Mouse (Mus musculus) kidney, postnatal 4 days (tissue): ENCODE results near the gene Nckap5l.

Experiments used
- DNase-seq, 2 experiments: peaks; one replicate each; pipeline ENCODE4 v3.0.0; 2021; ENCODE audit warnings: mixed read lengths in 2 of 2

The Nckap5l gene

GRCm38 (mm10) chr15:99457606-99458401 is at the start of gene Nckap5l:
TSS of gene Nckap5l (minus strand) at chr15:99457748.
- peak; percentile 96 to 98 for DNase-seq

GRCm38 (mm10) chr15:99505324-99506095 is 48.0 kb upstream of the Nckap5l start:
- DNase-seq: peak; percentile 43 to 58

- DNase-seq: no peak
Measured at GRCm38 (mm10) chr15:99503256-99503655, 45.7 kb upstream of the Nckap5l start.

- DNase-seq: peak; percentile 58 to 68
Measured at GRCm38 (mm10) chr15:99502311-99502831, 44.8 kb upstream of the Nckap5l start.

GRCm38 (mm10) chr15:99501292-99502260 is 44.0 kb upstream of the Nckap5l start:
- DNase-seq: peak; percentile 37 to 58

- peak in 1 of 2 experiments; percentile 21 for DNase-seq
Measured at GRCm38 (mm10) chr15:99500320-99500719, 42.8 kb upstream of the Nckap5l start.

- DNase-seq: no peak
Measured at GRCm38 (mm10) chr15:99499726-99500125, 42.2 kb upstream of the Nckap5l start.

- peak; percentile 43 to 58 for DNase-seq
Measured at GRCm38 (mm10) chr15:99498781-99499180, 41.2 kb upstream of the Nckap5l start.

GRCm38 (mm10) chr15:99498356-99498755 is 40.8 kb upstream of the Nckap5l start:
- DNase-seq: no peak

GRCm38 (mm10) chr15:99497527-99498242 is 40.1 kb upstream of the Nckap5l start:
- peak; percentile 64 to 77 for DNase-seq

GRCm38 (mm10) chr15:99497061-99497460 is 39.5 kb upstream of the Nckap5l start:
- peak; percentile 61 to 72 for DNase-seq

- no peak for DNase-seq
Measured at GRCm38 (mm10) chr15:99484745-99485144, 27.2 kb upstream of the Nckap5l start.

- no peak for DNase-seq
Measured at GRCm38 (mm10) chr15:99475814-99476213, 18.3 kb upstream of the Nckap5l start.

- DNase-seq: peak; percentile 91 to 95
Measured at GRCm38 (mm10) chr15:99474576-99474926, 17.0 kb upstream of the Nckap5l start, which contains the start of gene Bcdin3d. TSS of gene Bcdin3d (minus strand) at chr15:99474730.

GRCm38 (mm10) chr15:99473801-99474575 is 16.4 kb upstream of the Nckap5l start:
- peak; percentile 80 to 87 for DNase-seq

- DNase-seq: no peak
Measured at GRCm38 (mm10) chr15:99472972-99473371, 15.4 kb upstream of the Nckap5l start.

GRCm38 (mm10) chr15:99471677-99472063 is 14.1 kb upstream of the Nckap5l start:
- DNase-seq: no peak

- peak; percentile 75 to 85 for DNase-seq
Measured at GRCm38 (mm10) chr15:99470971-99471676, 13.6 kb upstream of the Nckap5l start.

- peak; percentile 37 to 54 for DNase-seq
Measured at GRCm38 (mm10) chr15:99470224-99470761, 12.7 kb upstream of the Nckap5l start.

GRCm38 (mm10) chr15:99469736-99470135 is 12.2 kb upstream of the Nckap5l start:
- DNase-seq: no peak
